Mouse (Mus musculus) kidney, adult 10 weeks (tissue): Measurements from ENCODE around the gene Slc16a12. TPM values are rescaled to one million over a fixed set of nuclear protein-coding genes. Genes with fewer than 3 reads are reported as not detected.

Experiments
- polyA plus RNA-seq: library from polyadenylated mRNA; stranded (reverse); fragments of 350-450 nt; fragmentation: Illumina TruSeq; extraction: RNeasy Lipid Tissue Mini Kit (QIAGEN cat#74804); gene quantifications from one replicate; pipeline ENCODE4 v1.2.3, GENCODE M21; 2014; ENCODE audit warnings: low read depth, low replicate concordance

Gene Slc16a12
- 164 TPM for polyA plus RNA-seq

GRCm38 (mm10) chr19:34746688-34747504 lies at the start of gene Slc16a12:
Gene Slc16a12, minus strand, starts transcription at chr19:34747289.

GRCm38 (mm10) chr19:34640623-34641022 lies 106.5 kb downstream of the Slc16a12 start, which contains the start of the genes Ifit1bl2 and Ifit1:
Gene Ifit1bl2, minus strand, starts transcription at chr19:34640743.
Gene Ifit1, plus strand, starts transcription at chr19:34640871.

Other genes with a start within 250 kb of the Slc16a12 start
- 284 TPM for gene Lipa, start 219.8 kb downstream of the Slc16a12 start, polyA plus RNA-seq
- gene Ifit2, start 196.6 kb downstream of the Slc16a12 start, polyA plus RNA-seq, result 29.8 TPM
- gene Ifit3, start 163.8 kb downstream of the Slc16a12 start, polyA plus RNA-seq, result 45.0 TPM
- gene Ifit1bl1, start 145.3 kb downstream of the Slc16a12 start, polyA plus RNA-seq, result 7.8 TPM
- 14.9 TPM for gene Ifit3b, start 139.3 kb downstream of the Slc16a12 start, polyA plus RNA-seq
- 4.0 TPM for gene Ifit1bl2, start 106.5 kb downstream of the Slc16a12 start, polyA plus RNA-seq
- gene Ifit1, start 106.4 kb downstream of the Slc16a12 start, polyA plus RNA-seq, result 10.9 TPM
- 256 TPM for gene Pank1, start 132.2 kb upstream of the Slc16a12 start, polyA plus RNA-seq
- 5.1 TPM for gene Kif20b, start 175.1 kb upstream of the Slc16a12 start, polyA plus RNA-seq